Mouse (Mus musculus) CH12.LX (cell line): ENCODE measurements at regions not wholly inside any gene's neighbourhood (a gene's known extent, or its start where the extent isn't known, plus 50 kb on each side); places are given as distances from the start of the nearest gene placed in this dataset.

Source experiments
- CTCF ChIP-seq, 2 experiments: IDR thresholded peaks in 1 of 2; conservative IDR thresholded peaks in 1 of 2; 2 replicates each; pipeline ENCODE4 v1.5.1; 2011 to 2012; ENCODE audit warnings: low read depth in 2 of 2, low read length in 2 of 2, improper control_type of control experiment in 1 of 2, inconsistent platforms in 1 of 2, mild to moderate bottlenecking in 1 of 2, moderate library complexity in 1 of 2
- EP300 ChIP-seq: IDR thresholded peaks from 2 replicates; pipeline ENCODE4 v1.6.1; 2011; ENCODE audit warnings: low read length, improper control_type of control experiment
- MAFK ChIP-seq: IDR thresholded peaks from 2 replicates; pipeline ENCODE4 v1.6.1; 2011; ENCODE audit warnings: low read length, improper control_type of control experiment; ENCODE audit not compliant: insufficient replicate concordance
- MAZ ChIP-seq: IDR thresholded peaks from 2 replicates; pipeline ENCODE4 v1.6.1; 2012; ENCODE audit warnings: low read depth, mild to moderate bottlenecking, inconsistent platforms, low read length, improper control_type of control experiment, moderate library complexity
- ZMIZ1 ChIP-seq: IDR thresholded peaks from 2 replicates; pipeline ENCODE4 v1.6.1; 2012; ENCODE audit warnings: low read depth, mild to moderate bottlenecking, inconsistent platforms, low read length, improper control_type of control experiment

GRCm38 (mm10) chr5:102269204-102269603 lies 199.5 kb upstream of the Wdfy3 start:
- TF ChIP-seq MAZ (no peak), EP300 (no peak), MAFK (no peak), CTCF (conservative IDR thresholded peaks at IDR 0.05 in 1 of 2, IDR thresholded peaks at IDR 0.05 in 1 of 2; ENCODE audit: low read depth in 2 of 2, low read length in 2 of 2) (no peak), ZMIZ1 (no peak)
